Mouse (Mus musculus): ENCODE measurements around the gene Prr13.

GRCm38 (mm10) chr15:102460971-102461370, 2.1 kb downstream of the Prr13 start:
- no peak for TF ChIP-seq ZC3H11A (IDR thresholded peaks at IDR 0.05; ENCODE audit: borderline replicate concordance, low read depth, low read length)
- TF ChIP-seq ZNF384 (IDR thresholded peaks at IDR 0.05; ENCODE audit: low read depth, low read length) = no peak
